Mouse (Mus musculus) liver, embryonic 15.5 days (tissue): ENCODE results near the gene Bahcc1. TPM values are rescaled to one million over a fixed set of nuclear protein-coding genes. Genes with fewer than 3 reads are reported as not detected.
A peak's percentile ranks its signal among the peaks of the same experiment; 100 is the strongest.

Experiments used
- ATAC-seq: fragments of 200-750 bp; cut with Nextera tagmentation; 2 replicates; pipeline ENCODE4 v1.8.0; 2017; ENCODE audit warnings: moderate number of reproducible peaks, mild to moderate bottlenecking, moderate library complexity; ENCODE audit not compliant: insufficient read depth
- H3K27ac ChIP-seq: fragments of 300-500 bp; sonication (generic); replicated peaks from 2 replicates; pipeline ENCODE4 v1.5.1; 2015; ENCODE audit warnings: mild to moderate bottlenecking, inconsistent platforms
- H3K27me3 ChIP-seq: fragments of 300-500 bp; sonication (generic); 2 replicates; pipeline ENCODE4 v1.6.1; 2015; ENCODE audit warnings: mild to moderate bottlenecking, inconsistent platforms
- H3K36me3 ChIP-seq: fragments of 300-500 bp; sonication (generic); replicated peaks from 2 replicates; pipeline ENCODE4 v1.6.1; 2015; ENCODE audit warnings: moderate library complexity, mild to moderate bottlenecking, inconsistent platforms
- H3K4me1 ChIP-seq: fragments of 300-500 bp; sonication (generic); replicated peaks from 2 replicates; pipeline ENCODE4 v1.6.1; 2015; ENCODE audit warnings: inconsistent platforms
- H3K4me2 ChIP-seq: fragments of 300-500 bp; sonication (generic); 2 replicates; pipeline ENCODE4 v1.6.1; 2015; ENCODE audit warnings: moderate library complexity, mild to moderate bottlenecking, inconsistent platforms
- H3K4me3 ChIP-seq: fragments of 300-500 bp; sonication (generic); replicated peaks from 2 replicates; pipeline ENCODE4 v1.5.1; 2015; ENCODE audit warnings: mild to moderate bottlenecking, inconsistent platforms
- H3K9ac ChIP-seq: fragments of 300-500 bp; sonication (generic); 2 replicates; pipeline ENCODE4 v1.6.1; 2015; ENCODE audit warnings: moderate library complexity, mild to moderate bottlenecking, inconsistent platforms
- H3K9me3 ChIP-seq: fragments of 300-500 bp; sonication (generic); replicated peaks from 2 replicates; pipeline ENCODE4 v1.6.1; 2016; ENCODE audit warnings: inconsistent platforms
- whole genome bisulfite sequencing: fragments of 180-500 bp; shearing (Covaris S2); methylation state at CpG from one replicate; pipeline ENCODE4 v1.1.7; 2015; ENCODE audit warnings: mixed read lengths; ENCODE audit not compliant: insufficient replicate concordance; 5-methylcytosine and 5-hydroxymethylcytosine counted together
- polyA plus RNA-seq: library from polyadenylated mRNA; unstranded; fragments of >200 nt; fragmentation: Nextera tagmentation; extraction: Ambion mirVana; gene quantifications from 2 replicates; pipeline ENCODE4 v1.2.1, GENCODE M21; 2015

Bahcc1 gene
- 0.91 and 1.0 TPM in 2 replicates for polyA plus RNA-seq

- H3K36me3 ChIP-seq = no peaks in the 10 kb centered on the region
- peak within 1 kb of the TSS; percentile 66 for H3K27ac ChIP-seq
- peak within 1 kb of the TSS; percentile 64 for H3K4me3 ChIP-seq
- H3K9ac ChIP-seq = peak within 1 kb of the TSS; percentile 56
- peak; percentile 90 for ATAC-seq
- H3K4me2 ChIP-seq = peak within 1 kb of the TSS; percentile 83
- H3K27me3 ChIP-seq = peaks cover 98% of the 10 kb centered on the region
- peaks cover 92% of the 10 kb centered on the region for H3K4me1 ChIP-seq
- H3K9me3 ChIP-seq = no peaks in the 10 kb centered on the region
- 2% methylated on average over 36 of the region's 36 CpGs for WGBS
Observed at GRCm38 (mm10) chr11:120232230-120233097, at the start of gene Bahcc1. Gene Bahcc1 (plus strand): TSS chr11:120232947.

GRCm38 (mm10) chr11:120183180-120183579, 49.6 kb upstream of the Bahcc1 start:
- no peak for ATAC-seq
- Histone ChIP-seq H3K27me3 (peaks cover 63% of the 10 kb centered on the region), H3K36me3 (no peaks in the 10 kb centered on the region), H3K9ac (no peak overlapping the region), H3K4me3 (no peak overlapping the region), H3K4me1 (peaks cover 32% of the 10 kb centered on the region), H3K4me2 (no peak overlapping the region), H3K27ac (no peak overlapping the region), H3K9me3 (no peaks in the 10 kb centered on the region)
- WGBS = 50% methylated on average over 1 of the region's 1 CpGs

- Histone ChIP-seq H3K9me3 (no peaks in the 10 kb centered on the region), H3K36me3 (no peaks in the 10 kb centered on the region), H3K27ac (no peak overlapping the region), H3K9ac (no peak overlapping the region), H3K4me3 (no peak overlapping the region), H3K4me1 (peaks cover 33% of the 10 kb centered on the region), H3K27me3 (peaks cover 68% of the 10 kb centered on the region), H3K4me2 (no peak overlapping the region)
- ATAC-seq = no peak
- 62% methylated on average over 11 of the region's 11 CpGs for WGBS
Observed at GRCm38 (mm10) chr11:120183708-120184107, 49.0 kb upstream of the Bahcc1 start.

GRCm38 (mm10) chr11:120184371-120185315, 48.1 kb upstream of the Bahcc1 start:
- Histone ChIP-seq H3K27ac (peak overlapping the region; percentile 79), H3K4me1 (peaks cover 37% of the 10 kb centered on the region), H3K4me3 (0 out of 2 replicates have a peak overlapping the region, but pooled peaks have one; percentile 35), H3K9me3 (no peaks in the 10 kb centered on the region), H3K4me2 (peak overlapping the region; percentile 70), H3K27me3 (peaks cover 77% of the 10 kb centered on the region), H3K36me3 (no peaks in the 10 kb centered on the region), H3K9ac (no peak overlapping the region)
- peak; percentile 60; the same call in 1 of the 2 replicates for ATAC-seq
- WGBS = 25% methylated on average over 16 of the region's 16 CpGs

- peak overlapping the region; percentile 35 for H3K4me3 ChIP-seq
- peak overlapping the region; percentile 79 for H3K27ac ChIP-seq
- peak overlapping the region; percentile 70 for H3K4me2 ChIP-seq
- ATAC-seq = no peak
- 8% methylated on average over 54 of the region's 54 CpGs for WGBS
- H3K4me1 ChIP-seq = peaks cover 46% of the 10 kb centered on the region
- H3K9ac ChIP-seq = peak overlapping the region; percentile 32
- H3K9me3 ChIP-seq = no peaks in the 10 kb centered on the region
- no peaks in the 10 kb centered on the region for H3K36me3 ChIP-seq
- peaks cover 86% of the 10 kb centered on the region for H3K27me3 ChIP-seq
Observed at GRCm38 (mm10) chr11:120185316-120186141, 47.2 kb upstream of the Bahcc1 start.

- WGBS = 22% methylated on average over 18 of the region's 18 CpGs
- Histone ChIP-seq H3K27ac (peak overlapping the region; percentile 79), H3K4me3 (peak overlapping the region; percentile 62), H3K9me3 (no peaks in the 10 kb centered on the region), H3K4me2 (peak overlapping the region; percentile 70), H3K27me3 (peaks cover 93% of the 10 kb centered on the region), H3K36me3 (no peaks in the 10 kb centered on the region), H3K9ac (peak overlapping the region; percentile 32), H3K4me1 (peaks cover 46% of the 10 kb centered on the region)
- ATAC-seq = no peak
Observed at GRCm38 (mm10) chr11:120186145-120186740, 46.5 kb upstream of the Bahcc1 start.

- Histone ChIP-seq H3K9me3 (no peaks in the 10 kb centered on the region), H3K4me1 (peaks cover 44% of the 10 kb centered on the region), H3K27me3 (peaks cover 92% of the 10 kb centered on the region), H3K4me3 (peak overlapping the region; percentile 62), H3K4me2 (peak overlapping the region; percentile 70), H3K27ac (no peak overlapping the region), H3K36me3 (no peaks in the 10 kb centered on the region), H3K9ac (peak overlapping the region; percentile 40; the same call in 1 of the 2 replicates)
- 12% methylated on average over 20 of the region's 20 CpGs for WGBS
- ATAC-seq = no peak
Observed at GRCm38 (mm10) chr11:120186821-120187235, 45.9 kb upstream of the Bahcc1 start.

GRCm38 (mm10) chr11:120187236-120188101, 45.3 kb upstream of the Bahcc1 start:
- Histone ChIP-seq H3K27me3 (peaks cover 95% of the 10 kb centered on the region), H3K4me2 (peak overlapping the region; percentile 70), H3K36me3 (no peaks in the 10 kb centered on the region), H3K4me1 (peaks cover 44% of the 10 kb centered on the region), H3K27ac (no peak overlapping the region), H3K9me3 (no peaks in the 10 kb centered on the region), H3K4me3 (peak overlapping the region; percentile 62), H3K9ac (peak overlapping the region; percentile 52; the same call in 1 of the 2 replicates)
- ATAC-seq = no peak
- 5% methylated on average over 43 of the region's 43 CpGs for WGBS

GRCm38 (mm10) chr11:120188102-120188480, 44.7 kb upstream of the Bahcc1 start:
- H3K4me2 ChIP-seq = peak overlapping the region; percentile 70
- H3K4me1 ChIP-seq = peaks cover 40% of the 10 kb centered on the region
- peak overlapping the region; percentile 52; the same call in 1 of the 2 replicates for H3K9ac ChIP-seq
- no peaks in the 10 kb centered on the region for H3K36me3 ChIP-seq
- peaks cover 96% of the 10 kb centered on the region for H3K27me3 ChIP-seq
- no peak for ATAC-seq
- under 1% methylated on average over 24 of the region's 24 CpGs for WGBS
- no peak overlapping the region for H3K27ac ChIP-seq
- no peaks in the 10 kb centered on the region for H3K9me3 ChIP-seq
- peak overlapping the region; percentile 62 for H3K4me3 ChIP-seq
